Mouse (Mus musculus) B cell, adult 67 days (primary cell): ENCODE results near the gene Cyp2c67. TPM values are rescaled to one million over a fixed set of nuclear protein-coding genes. Genes with fewer than 3 reads are reported as not detected.

Source experiments
- total RNA-seq, 2 experiments: library from RNA; stranded (reverse); gene quantifications; 4 replicates each; pipeline ENCODE4 v1.2.4; 2023

Cyp2c67 gene
- not detected for total RNA-seq

GRCm38 (mm10) chr19:39648938-39649337, at the start of gene Cyp2c67:
TSS of gene Cyp2c67 (minus strand) at chr19:39649051.

Other genes starting within 250 kb of the Cyp2c67 start
- not detected for gene Cyp2c38, start 186.0 kb downstream of the Cyp2c67 start, total RNA-seq
- gene Cyp2c39, start 138.2 kb downstream of the Cyp2c67 start, total RNA-seq: not detected
- gene Cyp2c68, start 92.0 kb upstream of the Cyp2c67 start, total RNA-seq: not detected
- not detected for gene Cyp2c40, start 163.8 kb upstream of the Cyp2c67 start, total RNA-seq
- not detected for gene Cyp2c69, start 237.7 kb upstream of the Cyp2c67 start, total RNA-seq